Mouse (Mus musculus): Measurements from ENCODE around the gene Fam117b. TPM values are rescaled to one million over a fixed set of nuclear protein-coding genes. Genes with fewer than 3 reads are reported as not detected.

The Fam117b gene
- total RNA-seq (2021) = 10 to 100 TPM; 15.8 to 26.9 TPM

- intact Hi-C loops (cut with DNase I) = loop anchor here (2.0 kb wide), 1 partner anchor 26 kb away; no protein-coding TSS in a partner anchor
- DNase-seq = peak; percentile 98 to 99
Observed at GRCm38 (mm10) chr1:59912413-59913157, at the start of gene Fam117b. Gene Fam117b, plus strand, starts transcription at chr1:59913006.

GRCm38 (mm10) chr1:59868041-59868440, 44.8 kb upstream of the Fam117b start:
- intact Hi-C loops (cut with DNase I) = no loop called here

GRCm38 (mm10) chr1:59874023-59874422, 38.8 kb upstream of the Fam117b start:
- no peak for DNase-seq
- intact Hi-C loops (cut with DNase I) = no loop called here

More at GRCm38 (mm10) chr1:59868041-59868440, 44.8 kb upstream of the Fam117b start:
- no peak for DNase-seq

- intact Hi-C loops (cut with DNase I) = no loop called here
- DNase-seq = no peak
Observed at GRCm38 (mm10) chr1:59878098-59878497, 34.7 kb upstream of the Fam117b start.

GRCm38 (mm10) chr1:59883349-59884134, 29.3 kb upstream of the Fam117b start:
- peak; percentile 82 to 90 for DNase-seq
- intact Hi-C loops (cut with DNase I) = loop anchor here (1.0 to 10.0 kb wide), 2 partner anchors 84 to 211 kb away; partner anchors contain the start of genes Carf and Wdr12

GRCm38 (mm10) chr1:59886899-59887298, 25.9 kb upstream of the Fam117b start:
- intact Hi-C loops (cut with DNase I) = loop anchor here (1.0 to 10.0 kb wide), 3 partner anchors 26 to 208 kb away; partner anchors contain the start of genes Carf, Fam117b and Wdr12
- no peak for DNase-seq

- intact Hi-C loops (cut with DNase I) = loop anchor here (10.0 kb wide), 1 partner anchor 207 kb away; the partner anchor contains the start of genes Carf and Wdr12
- no peak for DNase-seq
Observed at GRCm38 (mm10) chr1:59888018-59888417, 24.8 kb upstream of the Fam117b start.

GRCm38 (mm10) chr1:59891185-59891584, 21.6 kb upstream of the Fam117b start:
- intact Hi-C loops (cut with DNase I) = no loop called here
- DNase-seq = no peak

GRCm38 (mm10) chr1:59892777-59893176, 20.0 kb upstream of the Fam117b start:
- no peak for DNase-seq
- intact Hi-C loops (cut with DNase I) = no loop called here

- intact Hi-C loops (cut with DNase I) = no loop called here
Observed at GRCm38 (mm10) chr1:59894025-59894424, 18.8 kb upstream of the Fam117b start.

GRCm38 (mm10) chr1:59895456-59895855, 17.4 kb upstream of the Fam117b start:
- DNase-seq = peak; percentile 52
- intact Hi-C loops (cut with DNase I) = no loop called here

More at GRCm38 (mm10) chr1:59894025-59894424, 18.8 kb upstream of the Fam117b start:
- no peak for DNase-seq

GRCm38 (mm10) chr1:59897147-59897798, 15.5 kb upstream of the Fam117b start:
- no peak for DNase-seq
- intact Hi-C loops (cut with DNase I) = no loop called here

- no peak for DNase-seq
- intact Hi-C loops (cut with DNase I) = no loop called here
Observed at GRCm38 (mm10) chr1:59899679-59900078, 13.1 kb upstream of the Fam117b start.

GRCm38 (mm10) chr1:59901082-59901876, 11.5 kb upstream of the Fam117b start:
- no peak for DNase-seq
- intact Hi-C loops (cut with DNase I) = no loop called here

- DNase-seq = peak; percentile 37 to 48
- intact Hi-C loops (cut with DNase I) = no loop called here
Observed at GRCm38 (mm10) chr1:59902634-59903033, 10.2 kb upstream of the Fam117b start.

GRCm38 (mm10) chr1:59904630-59905295, 8.0 kb upstream of the Fam117b start:
- no peak for DNase-seq
- intact Hi-C loops (cut with DNase I) = no loop called here

- no peak for DNase-seq
- intact Hi-C loops (cut with DNase I) = no loop called here
Observed at GRCm38 (mm10) chr1:59905916-59906315, 6.9 kb upstream of the Fam117b start.

- intact Hi-C loops (cut with DNase I) = no loop called here
- DNase-seq = no peak
Observed at GRCm38 (mm10) chr1:59906819-59907521, 5.8 kb upstream of the Fam117b start.

- DNase-seq = no peak
- intact Hi-C loops (cut with DNase I) = no loop called here
Observed at GRCm38 (mm10) chr1:59907700-59908099, 5.1 kb upstream of the Fam117b start.

All from heart, postnatal 10 days (tissue).